Mouse (Mus musculus): ENCODE results near the gene Slc22a15.

GRCm38 (mm10) chr3:101947250-101947649 is 23.0 kb upstream of the Slc22a15 start:
- TF ChIP-seq EP300 (optimal IDR thresholded peaks at IDR 0.05), result no peak
- TF ChIP-seq CTCF (IDR thresholded peaks at IDR 0.05; ENCODE audit: low read depth), result no peak
